Mouse (Mus musculus) kidney, adult 2 months (tissue): ENCODE measurements around the gene Hist1h4i. TPM values are rescaled to one million over a fixed set of nuclear protein-coding genes. Genes with fewer than 3 reads are reported as not detected.
"Not testable (repeated sequence)": the region's sequence is repeated elsewhere in the genome, so short reads cannot be mapped to it uniquely, and the experiment has no call there.

Source experiments
- DNase-seq: peaks from one replicate; pipeline ENCODE4 v3.0.0; 2021
- H3K27ac ChIP-seq: fragments of 200-500 bp; 2 replicates; pipeline ENCODE4 v1.5.1; 2012; ENCODE audit warnings: low read depth, low read length, control low read depth, inconsistent platforms; ENCODE audit not compliant: insufficient read depth
- H3K27me3 ChIP-seq: fragments of 200-500 bp; replicated peaks from 2 replicates; pipeline ENCODE4 v1.6.1; 2012; ENCODE audit warnings: mild to moderate bottlenecking, moderate library complexity, low read length, inconsistent platforms; ENCODE audit not compliant: control insufficient read depth, insufficient read depth
- H3K36me3 ChIP-seq: fragments of 200-500 bp; 2 replicates; pipeline ENCODE4 v1.6.1; 2012; ENCODE audit warnings: mild to moderate bottlenecking, moderate library complexity, low read length, inconsistent platforms; ENCODE audit not compliant: control insufficient read depth, insufficient read depth
- H3K4me1 ChIP-seq: fragments of 200-500 bp; 2 replicates; pipeline ENCODE4 v1.6.1; 2011; ENCODE audit warnings: low read length; ENCODE audit not compliant: control insufficient read depth, insufficient read depth
- H3K4me3 ChIP-seq: fragments of 200-500 bp; 2 replicates; pipeline ENCODE4 v1.5.1; 2011; ENCODE audit warnings: mild to moderate bottlenecking, low read depth, low read length, control low read depth; ENCODE audit not compliant: insufficient read depth
- CTCF ChIP-seq: fragments of 200-500 bp; conservative IDR thresholded peaks from 2 replicates; pipeline ENCODE4 v1.5.1; 2011; ENCODE audit warnings: low read depth, mild to moderate bottlenecking, control low read depth, low read length, moderate library complexity, mixed read lengths; ENCODE audit not compliant: insufficient read depth, insufficient read length
- POLR2A ChIP-seq: fragments of 200-500 bp; IDR thresholded peaks from one replicate; pipeline ENCODE4 v1.6.1; 2011; ENCODE audit warnings: low read depth, low read length, control low read depth
- WGBS: fragments of 180-500 bp; shearing (Covaris S2); methylation state at CpG from one replicate; pipeline ENCODE4 v1.1.7; 2018; 5-methylcytosine and 5-hydroxymethylcytosine counted together
- polyA plus RNA-seq: library from polyadenylated mRNA; depleted of rRNA; stranded (reverse); fragments of >200 nt; gene quantifications from 2 replicates; pipeline ENCODE4 v1.2.3, GENCODE M21; 2012

The Hist1h4i gene
- polyA plus RNA-seq, 1 experiment, result 10.5 TPM

- 4% methylated on average over 14 of the region's 14 CpGs for WGBS
- DNase-seq, result no peak
- H3K27ac ChIP-seq, result no peak overlapping the region
- 0 out of 2 replicates have a peak overlapping the region, but pooled peaks have one; percentile 11 for H3K4me3 ChIP-seq
- H3K27me3 ChIP-seq, result no peaks in the 10 kb centered on the region; the same call in 1 of the 2 replicates
- H3K4me1 ChIP-seq, result no peaks in the 10 kb centered on the region
- TF ChIP-seq CTCF (no peak), POLR2A (no peak)
- no peaks in the 10 kb centered on the region for H3K36me3 ChIP-seq
Measured at GRCm38 (mm10) chr13:22049737-22050440, 8.7 kb upstream of the Hist1h4i start.

GRCm38 (mm10) chr13:22049041-22049440, 7.9 kb upstream of the Hist1h4i start:
- no peaks in the 10 kb centered on the region; the same call in 1 of the 2 replicates for H3K27me3 ChIP-seq
- no peaks in the 10 kb centered on the region; the same call in 1 of the 2 replicates for H3K4me1 ChIP-seq
- no peak for TF ChIP-seq CTCF
- no peak for TF ChIP-seq POLR2A
- no peak overlapping the region for H3K27ac ChIP-seq
- no peak overlapping the region for H3K4me3 ChIP-seq
- H3K36me3 ChIP-seq, result no peaks in the 10 kb centered on the region
- WGBS, result 90% methylated on average over 2 of the region's 2 CpGs
- no peak for DNase-seq

GRCm38 (mm10) chr13:22045311-22045710, 4.1 kb upstream of the Hist1h4i start:
- 63% methylated on average over 2 of the region's 2 CpGs for WGBS
- DNase-seq, result no peak
- Histone ChIP-seq H3K36me3 (no peaks in the 10 kb centered on the region), H3K4me1 (peaks cover 9% of the 10 kb centered on the region; the same call in 1 of the 2 replicates), H3K27me3 (no peaks in the 10 kb centered on the region), H3K4me3 (no peak overlapping the region), H3K27ac (no peak overlapping the region)
- no peak for TF ChIP-seq CTCF
- TF ChIP-seq POLR2A, result no peak

- DNase-seq, result no peak
- Histone ChIP-seq H3K27me3 (no peaks in the 10 kb centered on the region), H3K4me3 (no peak overlapping the region), H3K27ac (no peak overlapping the region), H3K4me1 (peaks cover 10% of the 10 kb centered on the region; the same call in 1 of the 2 replicates), H3K36me3 (no peaks in the 10 kb centered on the region)
- WGBS, result 92% methylated on average over 6 of the region's 6 CpGs
- TF ChIP-seq CTCF (no peak), POLR2A (no peak)
Measured at GRCm38 (mm10) chr13:22044432-22045155, 3.4 kb upstream of the Hist1h4i start.

GRCm38 (mm10) chr13:22043503-22044431, 2.6 kb upstream of the Hist1h4i start:
- Histone ChIP-seq H3K27ac (no peak overlapping the region), H3K27me3 (no peaks in the 10 kb centered on the region), H3K4me3 (peak overlapping the region; percentile 45), H3K36me3 (no peaks in the 10 kb centered on the region), H3K4me1 (peaks cover 10% of the 10 kb centered on the region; the same call in 1 of the 2 replicates)
- peak; percentile 74 for DNase-seq
- 4% methylated on average over 13 of the region's 14 CpGs for WGBS
- no peak for TF ChIP-seq POLR2A
- 0 out of 2 replicates have a peak, but pooled peaks have one; percentile 12 for TF ChIP-seq CTCF

- Histone ChIP-seq H3K27ac (peak within 1 kb of the TSS; percentile 59), H3K4me3 (peak within 1 kb of the TSS; percentile 64), H3K4me1 (peaks cover 10% of the 10 kb centered on the region; the same call in 1 of the 2 replicates)
- DNase-seq, result peak; percentile 98
- WGBS, result under 1% methylated on average over 53 of the region's 80 CpGs
- TF ChIP-seq POLR2A, result peak; percentile 41
- not testable (repeated sequence) for H3K36me3 ChIP-seq, H3K27me3 ChIP-seq
Measured at GRCm38 (mm10) chr13:22042568-22043502, 1.7 kb upstream of the Hist1h4i start, which contains the start of the genes Hist1h2ag and Hist1h2bj. Gene Hist1h2ag, minus strand, starts transcription at chr13:22042944. Gene Hist1h2bj, plus strand, starts transcription at chr13:22043214.
